Mouse (Mus musculus): ENCODE data around the gene Pgc. TPM values are rescaled to one million over a fixed set of nuclear protein-coding genes. Genes with fewer than 3 reads are reported as not detected.

Pgc gene
- 0.18 TPM in 1 of 2 replicates, not detected in the other for polyA plus RNA-seq (2012; rRNA removed)

DNA sequence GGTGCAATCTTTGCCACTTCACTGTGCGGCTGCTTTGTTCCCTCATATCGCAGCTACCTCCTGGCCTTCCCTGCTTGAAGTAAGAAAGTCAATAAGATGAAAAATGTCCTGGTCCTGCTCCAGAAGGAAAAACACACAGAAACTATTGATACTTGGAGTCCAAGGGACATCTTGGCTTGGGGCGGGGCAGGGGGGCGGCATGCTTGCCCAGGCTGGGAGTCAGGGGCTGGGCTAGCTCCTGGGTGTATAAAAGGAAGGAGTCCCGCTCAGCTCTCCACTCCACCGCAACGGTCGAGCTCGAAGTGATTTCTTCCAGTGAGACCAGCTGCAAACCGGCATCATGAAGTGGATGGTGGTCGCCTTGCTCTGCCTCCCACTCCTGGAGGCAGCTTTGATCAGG lies at the start of gene Pgc:
Gene Pgc (plus strand): TSS at position 277 of the 400 bp plus-strand sequence.
- DNase-seq (ENCODE audit: low read depth in 1 of 2, low spot score in 2 of 2) = no peak
- no peak within 1 kb of the TSS for H3K4me3 ChIP-seq (ENCODE audit: extremely low read depth, insufficient read depth, insufficient read length)
- no peaks in the 10 kb centered on the region for H3K36me3 ChIP-seq (ENCODE audit: control insufficient read depth, insufficient read depth, low read length)
- TF ChIP-seq CTCF (IDR thresholded peaks at IDR 0.05; ENCODE audit: extremely low read depth, insufficient read depth, insufficient read length, insufficient replicate concordance) = no peak
- no peak for TF ChIP-seq POLR2A (IDR thresholded peaks at IDR 0.05; ENCODE audit: low read depth, low read length)
- H3K27ac ChIP-seq (ENCODE audit: insufficient read depth, low read length) = no peak within 1 kb of the TSS
- H3K4me1 ChIP-seq (ENCODE audit: control insufficient read depth, insufficient read depth, insufficient read length) = no peaks in the 10 kb centered on the region
- 88% methylated on average over 11 of the region's 11 CpGs for WGBS
- H3K27me3 ChIP-seq (ENCODE audit: control insufficient read depth, insufficient read depth, low read length) = no peaks in the 10 kb centered on the region

DNA sequence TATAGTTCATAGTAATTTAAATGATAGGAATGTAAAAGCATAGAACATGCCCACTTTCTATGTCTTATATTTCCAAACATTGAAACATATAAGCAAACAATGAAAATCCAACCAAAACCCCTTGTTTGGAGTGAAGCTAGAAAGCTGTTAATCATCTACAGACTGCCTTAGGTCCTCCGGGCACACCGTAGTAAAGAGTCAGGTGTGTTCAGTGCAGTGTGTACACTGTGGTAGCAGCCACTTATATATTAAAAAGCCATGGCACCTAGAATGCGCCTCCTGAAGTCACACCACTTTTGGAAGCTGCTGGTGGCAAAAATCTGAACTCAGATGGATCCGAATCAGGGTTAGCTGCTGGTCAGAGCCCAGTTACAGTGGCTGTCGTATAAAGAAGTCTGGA lies 48.4 kb upstream of the Pgc start:
- no peak for DNase-seq (ENCODE audit: low read depth in 1 of 2, low spot score in 2 of 2)
- WGBS = 95% methylated on average over 5 of the region's 5 CpGs
- Histone ChIP-seq H3K36me3 (ENCODE audit: control insufficient read depth, insufficient read depth, low read length) (no peaks in the 10 kb centered on the region; the same call in none of the 2 replicates), H3K27ac (ENCODE audit: insufficient read depth, low read length) (no peak overlapping the region), H3K4me3 (ENCODE audit: extremely low read depth, insufficient read depth, insufficient read length) (no peak overlapping the region), H3K4me1 (ENCODE audit: control insufficient read depth, insufficient read depth, insufficient read length) (no peaks in the 10 kb centered on the region), H3K27me3 (ENCODE audit: control insufficient read depth, insufficient read depth, low read length) (no peaks in the 10 kb centered on the region)
- TF ChIP-seq POLR2A (IDR thresholded peaks at IDR 0.05; ENCODE audit: low read depth, low read length) = no peak
- no peak for TF ChIP-seq CTCF (IDR thresholded peaks at IDR 0.05; ENCODE audit: extremely low read depth, insufficient read depth, insufficient read length, insufficient replicate concordance)

DNA sequence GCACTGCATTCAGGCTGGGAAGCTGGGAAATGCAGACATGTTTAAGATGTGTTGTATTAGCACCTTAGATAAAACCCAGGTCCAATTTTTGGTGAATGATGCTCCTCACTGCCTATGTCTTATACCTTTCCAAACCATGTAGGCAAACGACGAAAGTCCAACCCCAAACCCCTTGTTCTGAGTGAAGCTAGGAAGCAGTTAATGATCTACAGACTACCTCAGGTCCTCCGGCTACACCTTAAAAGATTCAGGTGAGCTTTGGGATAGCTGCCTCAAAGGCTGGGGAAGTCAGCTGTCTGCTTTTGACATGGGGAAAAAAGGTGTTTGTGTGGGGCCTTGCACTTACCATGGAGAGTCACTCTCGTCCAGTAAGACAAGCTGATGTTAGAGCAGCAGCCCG lies 47.9 kb upstream of the Pgc start:
- TF ChIP-seq CTCF (IDR thresholded peaks at IDR 0.05; ENCODE audit: extremely low read depth, insufficient read depth, insufficient read length, insufficient replicate concordance) = no peak
- TF ChIP-seq POLR2A (IDR thresholded peaks at IDR 0.05; ENCODE audit: low read depth, low read length) = no peak
- no peak overlapping the region for H3K4me3 ChIP-seq (ENCODE audit: extremely low read depth, insufficient read depth, insufficient read length)
- no peaks in the 10 kb centered on the region; the same call in none of the 2 replicates for H3K36me3 ChIP-seq (ENCODE audit: control insufficient read depth, insufficient read depth, low read length)
- no peaks in the 10 kb centered on the region for H3K4me1 ChIP-seq (ENCODE audit: control insufficient read depth, insufficient read depth, insufficient read length)
- DNase-seq (ENCODE audit: low read depth in 1 of 2, low spot score in 2 of 2) = no peak
- H3K27ac ChIP-seq (ENCODE audit: insufficient read depth, low read length) = no peak overlapping the region
- H3K27me3 ChIP-seq (ENCODE audit: control insufficient read depth, insufficient read depth, low read length) = no peaks in the 10 kb centered on the region
- WGBS = 93% methylated on average over 5 of the region's 5 CpGs

DNA sequence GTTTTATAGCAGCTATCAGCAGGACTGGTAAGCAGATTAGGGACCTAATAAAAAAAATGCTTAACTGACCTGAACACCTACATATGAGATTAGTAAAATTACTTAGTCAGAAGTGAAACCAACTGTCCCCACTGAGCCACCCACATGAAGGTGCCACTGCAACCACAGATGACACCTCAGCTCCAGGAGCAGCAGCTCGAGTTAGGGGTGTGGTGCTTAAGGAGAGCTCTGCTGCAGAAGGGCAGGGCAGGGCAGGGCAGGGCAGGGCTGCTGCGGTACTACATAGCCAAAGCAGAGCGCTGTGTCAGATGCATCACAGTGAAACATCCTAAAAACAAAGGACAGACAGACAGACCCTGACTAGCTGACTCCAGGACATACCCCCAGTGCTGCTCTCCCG lies 43.8 kb upstream of the Pgc start:
- no peak overlapping the region for H3K4me3 ChIP-seq (ENCODE audit: extremely low read depth, insufficient read depth, insufficient read length)
- H3K27ac ChIP-seq (ENCODE audit: insufficient read depth, low read length) = no peak overlapping the region
- 63% methylated on average over 4 of the region's 4 CpGs for WGBS
- TF ChIP-seq POLR2A (IDR thresholded peaks at IDR 0.05; ENCODE audit: low read depth, low read length) (no peak), CTCF (IDR thresholded peaks at IDR 0.05; ENCODE audit: extremely low read depth, insufficient read depth, insufficient read length, insufficient replicate concordance) (no peak)
- no peak for DNase-seq (ENCODE audit: low read depth in 1 of 2, low spot score in 2 of 2)
- H3K4me1 ChIP-seq (ENCODE audit: control insufficient read depth, insufficient read depth, insufficient read length) = no peaks in the 10 kb centered on the region
- peaks cover 2% of the 10 kb centered on the region for H3K36me3 ChIP-seq (ENCODE audit: control insufficient read depth, insufficient read depth, low read length)
- no peaks in the 10 kb centered on the region for H3K27me3 ChIP-seq (ENCODE audit: control insufficient read depth, insufficient read depth, low read length)

DNA sequence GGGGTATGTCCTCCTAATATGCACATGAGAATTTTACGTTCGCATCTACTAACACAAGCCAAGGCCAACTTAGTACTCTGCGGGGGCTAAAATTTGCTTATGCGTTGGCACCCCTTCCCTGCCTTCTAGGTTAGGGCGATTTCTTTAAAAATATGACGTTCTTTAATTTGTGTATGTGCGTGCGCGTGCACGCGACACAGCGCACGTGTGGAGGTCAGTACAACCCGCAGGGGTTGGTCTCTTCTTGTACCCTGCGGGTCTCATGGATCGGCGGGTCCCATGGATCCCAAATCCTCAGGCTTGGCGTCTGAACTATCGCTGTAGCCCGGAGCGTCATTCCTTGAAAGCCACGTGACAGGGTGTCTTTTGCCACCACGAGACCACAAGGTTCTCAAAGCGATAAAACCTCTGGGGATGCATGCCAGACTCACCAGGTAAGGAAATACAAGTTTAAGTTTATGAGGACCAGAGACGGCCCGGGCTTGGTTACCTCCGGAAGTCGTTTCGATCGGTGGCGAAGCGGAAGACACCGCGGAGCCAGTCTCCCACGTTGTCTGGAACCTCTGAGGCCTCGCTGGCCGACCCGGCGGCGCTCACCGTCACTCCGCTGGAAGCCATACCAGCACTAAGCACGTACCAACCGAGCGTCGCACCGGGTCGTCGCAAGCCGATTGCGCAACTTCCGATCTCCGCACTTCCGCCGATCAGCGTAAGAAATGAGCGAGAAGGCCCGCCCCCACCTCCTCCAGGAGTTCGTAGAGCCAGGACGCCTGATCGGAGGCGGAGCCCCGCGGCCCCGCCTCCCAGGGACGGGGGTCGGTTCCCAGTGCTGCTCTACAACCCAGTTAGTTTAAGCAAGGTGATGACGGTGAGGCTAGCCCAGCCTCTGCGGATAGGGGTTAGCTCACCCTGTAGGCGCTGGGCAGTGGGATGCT lies 39.0 kb upstream of the Pgc start:
- H3K27me3 ChIP-seq (ENCODE audit: control insufficient read depth, insufficient read depth, low read length) = no peaks in the 10 kb centered on the region
- H3K4me3 ChIP-seq (ENCODE audit: extremely low read depth, insufficient read depth, insufficient read length) = peak overlapping the region; percentile 80
- H3K4me1 ChIP-seq (ENCODE audit: control insufficient read depth, insufficient read depth, insufficient read length) = peaks cover 5% of the 10 kb centered on the region; the same call in 1 of the 2 replicates
- WGBS = 2% methylated on average over 70 of the region's 70 CpGs
- H3K27ac ChIP-seq (ENCODE audit: insufficient read depth, low read length) = peak overlapping the region; percentile 53
- DNase-seq (ENCODE audit: low read depth in 1 of 2, low spot score in 2 of 2) = peak; percentile 90 to 92
- TF ChIP-seq POLR2A (IDR thresholded peaks at IDR 0.05; ENCODE audit: low read depth, low read length) (peak; percentile 78), CTCF (IDR thresholded peaks at IDR 0.05; ENCODE audit: extremely low read depth, insufficient read depth, insufficient read length, insufficient replicate concordance) (no peak)
- peaks cover 2% of the 10 kb centered on the region; the same call in 1 of the 2 replicates for H3K36me3 ChIP-seq (ENCODE audit: control insufficient read depth, insufficient read depth, low read length)

DNA sequence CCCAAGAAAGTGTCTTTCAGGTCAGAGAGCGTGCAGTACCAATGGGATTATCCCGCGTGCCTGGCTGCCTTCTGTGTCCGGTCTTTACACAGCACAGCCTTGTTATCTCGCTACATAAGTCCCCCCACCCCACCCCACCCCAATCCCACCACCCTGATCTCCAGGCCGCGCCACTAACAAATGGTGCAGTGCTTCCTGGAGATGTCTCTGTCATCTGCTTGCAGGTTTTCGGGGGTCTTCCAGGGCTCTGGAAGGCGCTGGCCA lies 38.4 kb upstream of the Pgc start, which contains the start of gene Tomm6:
Gene Tomm6 (minus strand): TSS at position 43 of the 264 bp plus-strand sequence.
- peak within 1 kb of the TSS; percentile 80 for H3K4me3 ChIP-seq (ENCODE audit: extremely low read depth, insufficient read depth, insufficient read length)
- 0% methylated on average over 9 of the region's 9 CpGs for WGBS
- TF ChIP-seq CTCF (IDR thresholded peaks at IDR 0.05; ENCODE audit: extremely low read depth, insufficient read depth, insufficient read length, insufficient replicate concordance) (no peak), POLR2A (IDR thresholded peaks at IDR 0.05; ENCODE audit: low read depth, low read length) (no peak)
- peaks cover 2% of the 10 kb centered on the region; the same call in 1 of the 2 replicates for H3K36me3 ChIP-seq (ENCODE audit: control insufficient read depth, insufficient read depth, low read length)
- peaks cover 5% of the 10 kb centered on the region; the same call in 1 of the 2 replicates for H3K4me1 ChIP-seq (ENCODE audit: control insufficient read depth, insufficient read depth, insufficient read length)
- no peak for DNase-seq (ENCODE audit: low read depth in 1 of 2, low spot score in 2 of 2)
- H3K27me3 ChIP-seq (ENCODE audit: control insufficient read depth, insufficient read depth, low read length) = no peaks in the 10 kb centered on the region
- peak within 1 kb of the TSS; percentile 53 for H3K27ac ChIP-seq (ENCODE audit: insufficient read depth, low read length)

Measured in spleen, adult 2 months (tissue).